Mouse (Mus musculus) embryonic fibroblast, embryonic 13.5 days (primary cell): ENCODE results near the gene Son.

ENCODE experiments used
- CTCF ChIP-seq: IDR thresholded peaks from 2 replicates; pipeline ENCODE4 v1.5.1; 2011; ENCODE audit warnings: mild to moderate bottlenecking, control low read depth, low read length, moderate library complexity, borderline replicate concordance; ENCODE audit not compliant: insufficient read depth
- POLR2A ChIP-seq: IDR thresholded peaks from 2 replicates; pipeline ENCODE4 v1.6.1; 2011; ENCODE audit warnings: low read depth, mild to moderate bottlenecking, control low read depth, low read length, moderate library complexity

GRCm38 (mm10) chr16:91685526-91685925, 38.2 kb downstream of the Son start:
- TF ChIP-seq POLR2A, result no peak
- TF ChIP-seq CTCF, result no peak
